Mouse (Mus musculus): ENCODE results near the gene Lin7a.
"Not testable (repeated sequence)": the region's sequence is repeated elsewhere in the genome, so short reads cannot be mapped to it uniquely, and the experiment has no call there.

Lin7a gene

GRCm38 (mm10) chr10:107237076-107237475 lies 34.4 kb upstream of the Lin7a start:
- DNase-seq (ENCODE audit: low spot score) = no peak

GRCm38 (mm10) chr10:107237736-107238135 lies 33.8 kb upstream of the Lin7a start:
- no peak for DNase-seq (ENCODE audit: low spot score)

- DNase-seq (ENCODE audit: low spot score) = no peak
These were observed 33.2 kb upstream of the Lin7a start for GRCm38 (mm10) chr10:107238151-107238860.

GRCm38 (mm10) chr10:107238861-107239435 lies 32.5 kb upstream of the Lin7a start:
- DNase-seq (ENCODE audit: low spot score) = no peak

- DNase-seq (ENCODE audit: low spot score) = no peak
These were observed 31.7 kb upstream of the Lin7a start for GRCm38 (mm10) chr10:107239651-107240330.

GRCm38 (mm10) chr10:107240446-107240845 lies 31.0 kb upstream of the Lin7a start:
- no peak for DNase-seq (ENCODE audit: low spot score)

- DNase-seq (ENCODE audit: low spot score) = no peak
These were observed 30.5 kb upstream of the Lin7a start for GRCm38 (mm10) chr10:107240986-107241385.

- DNase-seq (ENCODE audit: low spot score) = no peak
These were observed 30.1 kb upstream of the Lin7a start for GRCm38 (mm10) chr10:107241406-107241805.

GRCm38 (mm10) chr10:107241999-107242398 lies 29.5 kb upstream of the Lin7a start:
- DNase-seq (ENCODE audit: low spot score) = not testable (repeated sequence)

GRCm38 (mm10) chr10:107242696-107243400 lies 28.6 kb upstream of the Lin7a start:
- no peak for DNase-seq (ENCODE audit: low spot score)

GRCm38 (mm10) chr10:107244211-107244610 lies 27.3 kb upstream of the Lin7a start:
- no peak for DNase-seq (ENCODE audit: low spot score)

GRCm38 (mm10) chr10:107244691-107245530 lies 26.6 kb upstream of the Lin7a start:
- no peak for DNase-seq (ENCODE audit: low spot score)

GRCm38 (mm10) chr10:107245531-107245840 lies 26.0 kb upstream of the Lin7a start:
- no peak for DNase-seq (ENCODE audit: low spot score)

- no peak for DNase-seq (ENCODE audit: low spot score)
These were observed 25.5 kb upstream of the Lin7a start for GRCm38 (mm10) chr10:107245961-107246460.

GRCm38 (mm10) chr10:107247001-107247670 lies 24.4 kb upstream of the Lin7a start:
- no peak for DNase-seq (ENCODE audit: low spot score)

- DNase-seq (ENCODE audit: low spot score) = no peak
These were observed 23.0 kb upstream of the Lin7a start for GRCm38 (mm10) chr10:107248481-107248880.

GRCm38 (mm10) chr10:107249056-107249455 lies 22.4 kb upstream of the Lin7a start:
- no peak for DNase-seq (ENCODE audit: low spot score)

- DNase-seq (ENCODE audit: low spot score) = no peak
These were observed 21.8 kb upstream of the Lin7a start for GRCm38 (mm10) chr10:107249606-107250186.

GRCm38 (mm10) chr10:107250346-107251210 lies 20.9 kb upstream of the Lin7a start:
- DNase-seq (ENCODE audit: low spot score) = no peak

- DNase-seq (ENCODE audit: low spot score) = no peak
These were observed 20.2 kb upstream of the Lin7a start for GRCm38 (mm10) chr10:107251271-107251670.
